Mouse (Mus musculus): ENCODE measurements around the gene Pcnx. TPM values are rescaled to one million over a fixed set of nuclear protein-coding genes. Genes with fewer than 3 reads are reported as not detected.

Gene Pcnx
- 100 to 1,000 TPM in 1 of 2 experiments, 10 to 100 TPM in 1; 93.8 to 110 TPM for total RNA-seq (2021)

DNA sequence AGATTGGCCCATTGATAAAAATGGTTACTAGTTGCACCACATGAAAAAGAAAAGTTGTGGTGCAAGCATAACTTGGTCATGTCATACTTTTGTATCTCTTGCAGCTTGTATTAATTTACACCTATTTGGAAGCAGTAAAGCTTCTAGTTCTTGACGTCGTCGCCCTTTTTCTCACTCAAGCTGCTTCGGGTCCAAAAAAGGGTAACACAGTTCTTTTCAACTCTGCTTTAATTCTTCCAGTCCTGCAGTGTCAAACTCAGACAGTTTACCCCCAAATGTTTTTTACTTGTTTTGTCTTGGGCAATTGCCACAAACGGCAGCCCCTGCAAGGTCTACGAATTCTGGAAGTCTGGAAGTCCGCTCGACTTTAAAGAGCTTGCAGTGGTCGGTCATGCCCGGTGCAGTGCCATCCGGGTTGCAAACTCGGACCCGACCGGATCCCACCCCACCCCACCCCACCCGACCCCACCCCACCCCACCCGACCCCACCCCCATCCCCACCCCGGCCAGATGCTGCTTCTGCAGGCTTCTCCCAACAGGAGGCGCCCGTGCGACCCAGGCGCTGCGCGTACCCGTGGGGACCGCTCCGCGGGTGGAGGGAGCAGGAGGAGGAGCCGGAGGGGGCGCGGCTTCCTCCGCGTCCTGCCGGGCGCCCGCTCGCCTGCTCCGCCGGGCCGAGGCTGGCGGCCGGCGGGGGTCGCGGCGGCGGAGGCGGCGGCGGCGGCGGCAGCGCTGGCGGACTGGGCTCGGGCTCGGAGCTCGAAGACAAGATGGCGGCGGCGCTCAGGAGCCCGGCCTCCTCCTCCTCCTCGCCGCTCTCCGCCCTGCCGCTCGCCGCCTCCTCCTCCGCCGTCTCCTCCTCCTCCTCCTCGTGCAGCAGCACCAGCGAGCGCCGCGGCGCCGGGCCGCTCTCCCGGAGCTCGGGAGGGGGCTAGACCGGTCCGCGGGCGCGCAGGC is at the start of gene Pcnx:
Gene Pcnx, plus strand, starts transcription at position 673 of the 957 bp plus-strand sequence.
- peak; percentile 78 to 90 for DNase-seq (ENCODE audit: extremely low spot score in 1 of 2, low spot score in 1 of 2)

DNA sequence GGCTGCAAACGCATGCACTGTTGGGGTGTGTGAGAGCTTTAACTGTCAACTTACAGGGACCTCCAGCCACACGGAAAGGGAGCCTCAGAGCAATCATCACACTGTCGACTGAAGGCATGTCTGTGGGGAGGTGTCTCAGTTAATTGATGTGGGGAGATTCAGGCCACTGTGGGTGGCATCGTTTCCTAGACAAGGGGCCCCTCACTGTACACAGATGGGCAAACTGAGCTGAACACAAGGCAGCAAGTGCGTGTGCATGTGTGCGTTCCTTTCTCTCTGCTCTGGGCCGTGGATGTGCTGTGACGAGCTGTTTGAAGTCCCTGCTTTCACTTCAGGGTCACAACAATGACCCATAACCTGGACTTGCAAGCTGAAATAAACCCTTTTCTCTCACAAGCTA is 49.4 kb upstream of the Pcnx start:
- DNase-seq (ENCODE audit: extremely low spot score in 1 of 2, low spot score in 1 of 2): no peak

DNA sequence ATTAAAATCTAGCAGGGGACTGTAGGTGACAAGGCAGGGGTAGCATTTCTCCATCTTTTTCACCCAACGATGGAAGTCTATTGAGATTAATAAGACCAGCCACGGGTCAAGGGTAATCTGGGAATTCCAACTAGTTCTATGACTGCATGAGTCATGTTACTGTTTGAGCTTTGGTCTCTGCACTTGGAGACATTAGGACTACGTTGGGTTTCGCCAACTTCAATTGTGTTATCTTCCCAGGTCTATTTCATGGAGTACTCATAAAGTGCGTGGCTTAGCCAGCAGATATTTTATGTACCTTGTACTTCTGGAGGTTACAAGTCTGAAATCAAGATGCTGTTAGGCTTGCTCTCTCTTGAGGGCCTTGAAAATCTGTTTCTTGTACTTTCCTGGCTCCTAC is 45.1 kb upstream of the Pcnx start:
- no peak for DNase-seq (ENCODE audit: extremely low spot score in 1 of 2, low spot score in 1 of 2)

DNA sequence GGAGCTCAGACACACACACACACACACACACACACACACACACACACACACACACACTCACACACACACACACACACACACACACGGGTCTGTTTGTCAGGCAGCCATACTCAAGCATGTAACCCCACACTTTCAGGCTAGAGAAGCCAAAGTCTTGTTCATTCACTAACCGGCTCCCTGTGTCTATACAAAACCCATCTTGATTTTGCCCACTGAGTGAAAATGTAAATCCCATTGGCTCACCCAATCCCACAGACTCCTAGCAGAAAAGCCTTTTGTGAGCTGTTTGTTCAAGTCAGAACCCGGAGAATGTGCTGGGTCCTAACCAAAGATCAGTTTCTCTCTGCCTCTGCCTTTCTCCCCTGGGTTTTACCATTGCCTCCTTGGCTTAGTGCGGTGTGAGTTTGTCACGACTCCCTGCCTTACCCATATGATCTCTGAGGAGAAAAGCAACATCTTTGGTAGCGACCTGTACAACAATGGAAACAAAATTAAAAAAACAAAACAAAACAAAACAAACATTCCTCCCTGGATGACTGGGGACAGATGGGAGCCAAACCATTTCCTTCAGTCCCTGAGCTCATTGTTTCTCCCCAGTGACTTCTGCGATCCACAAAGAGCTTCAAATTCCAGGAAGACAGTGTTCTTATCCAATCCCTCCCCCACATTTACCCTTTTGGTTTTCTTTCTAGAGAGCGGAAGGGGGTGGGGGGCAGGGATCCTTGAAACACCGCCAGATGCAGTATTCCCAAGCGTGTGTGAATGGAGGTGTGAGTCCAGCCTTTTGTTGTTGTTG is 43.3 kb upstream of the Pcnx start:
- no peak for DNase-seq (ENCODE audit: extremely low spot score in 1 of 2, low spot score in 1 of 2)

DNA sequence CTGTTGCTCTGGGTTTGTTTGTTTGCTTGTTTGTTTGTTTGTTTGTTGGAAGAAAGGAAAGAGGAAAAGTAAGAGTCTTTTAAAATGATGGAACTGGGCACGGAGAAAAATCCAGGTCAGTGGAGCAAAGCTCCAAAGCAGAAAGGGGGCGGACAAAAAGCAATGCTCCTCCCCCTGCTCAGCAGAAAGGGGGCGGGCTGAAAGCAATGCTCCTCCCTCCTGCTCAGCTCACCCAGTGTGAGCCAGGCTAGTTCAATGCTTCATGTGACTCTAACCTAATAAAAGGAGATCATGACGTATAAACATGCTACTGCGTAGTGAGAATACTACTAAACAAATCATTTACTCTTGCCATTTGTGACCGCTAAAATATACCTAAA is 42.7 kb upstream of the Pcnx start:
- no peak for DNase-seq (ENCODE audit: extremely low spot score in 1 of 2, low spot score in 1 of 2)

DNA sequence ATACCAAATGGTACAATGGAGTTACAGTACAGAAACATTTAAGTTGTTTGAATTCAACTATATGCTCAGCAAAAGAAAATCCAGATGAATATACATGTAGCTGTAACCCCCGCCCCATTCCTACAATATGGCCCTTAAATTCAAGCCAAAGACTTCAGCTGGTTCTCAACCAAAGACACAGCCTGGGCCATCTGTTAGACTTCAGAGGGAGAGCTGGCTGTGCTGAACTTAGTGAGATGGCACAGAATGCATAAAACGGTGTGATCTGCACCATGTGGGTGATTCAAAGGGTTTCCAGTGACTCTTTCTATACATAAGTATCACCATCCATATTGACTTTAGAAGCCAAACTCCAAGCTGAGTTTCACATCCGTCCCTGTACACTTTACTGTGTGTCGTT is 39.1 kb upstream of the Pcnx start:
- DNase-seq (ENCODE audit: extremely low spot score in 1 of 2, low spot score in 1 of 2): no peak

DNA sequence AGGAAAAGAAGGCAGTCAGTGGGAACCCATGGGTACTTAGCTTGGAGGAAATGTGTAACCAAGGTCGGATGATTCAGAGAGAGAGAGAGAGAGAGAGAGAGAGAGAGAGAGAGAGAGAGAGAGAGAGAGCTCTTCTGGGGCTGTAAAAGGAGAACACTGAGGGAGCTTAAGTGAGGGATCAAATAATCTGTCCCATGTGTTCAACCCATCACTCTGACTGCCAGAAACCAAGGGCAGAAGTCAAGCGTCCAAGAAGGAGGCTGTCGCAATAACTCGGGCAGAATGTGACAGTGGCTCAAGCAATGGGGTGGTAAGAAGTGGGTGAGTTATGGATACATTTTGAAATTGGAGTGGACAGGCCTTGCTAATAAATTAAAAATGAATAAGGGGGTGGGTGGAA is 37.6 kb upstream of the Pcnx start:
- DNase-seq (ENCODE audit: extremely low spot score in 1 of 2, low spot score in 1 of 2): no peak

DNA sequence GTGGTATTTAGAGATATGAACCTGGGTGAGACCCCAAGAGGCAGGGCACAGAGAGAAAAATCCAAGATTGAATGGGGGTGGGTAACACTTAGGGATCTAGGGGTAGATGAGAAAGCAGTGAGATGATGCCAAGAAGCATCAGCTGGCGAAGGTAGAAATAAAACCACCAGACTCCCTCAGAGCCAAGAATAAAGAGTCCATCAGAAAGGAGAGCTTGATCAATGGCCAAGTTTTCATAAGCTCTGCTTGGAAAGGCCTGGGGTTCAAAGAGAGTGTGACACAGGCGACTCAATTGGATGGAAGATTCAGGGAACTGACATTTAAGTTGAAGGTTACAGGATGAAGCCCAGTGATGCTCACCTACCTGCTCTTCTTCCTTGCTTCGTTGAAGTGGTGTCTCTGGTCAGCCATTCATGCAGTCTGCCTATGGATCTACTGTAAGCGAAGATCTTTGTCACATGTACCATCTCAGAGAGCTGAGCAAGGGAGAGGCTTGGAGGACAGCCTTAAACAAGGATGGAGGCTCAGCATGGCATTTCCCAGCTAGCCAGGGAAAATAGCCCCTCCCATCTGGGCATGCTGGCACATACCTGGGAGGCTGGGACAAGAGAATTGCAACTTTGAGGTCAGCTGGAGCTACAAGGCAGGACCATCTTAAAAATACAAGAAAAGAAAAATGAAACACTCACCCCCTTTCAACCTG is 36.9 kb upstream of the Pcnx start:
- DNase-seq (ENCODE audit: extremely low spot score in 1 of 2, low spot score in 1 of 2): no peak

DNA sequence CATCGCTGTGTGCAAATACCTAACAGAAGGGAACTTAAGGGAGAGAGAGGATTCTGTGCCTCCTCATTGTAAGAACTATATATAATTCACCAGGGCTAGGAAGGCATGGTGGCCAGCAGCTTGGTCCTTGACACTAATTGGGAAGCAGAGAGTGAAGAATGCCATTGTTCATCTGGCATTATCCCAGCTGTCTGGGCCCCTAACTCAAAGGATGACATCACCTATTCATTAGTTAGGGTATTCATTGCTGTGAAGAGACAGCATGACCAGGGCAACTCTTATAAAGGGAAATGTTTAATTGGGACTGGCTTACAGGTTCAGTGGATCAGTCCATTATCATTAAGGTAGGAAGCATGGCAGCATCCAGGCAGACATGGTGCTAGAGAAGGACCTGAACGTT is 31.5 kb upstream of the Pcnx start:
- no peak for DNase-seq (ENCODE audit: extremely low spot score in 1 of 2, low spot score in 1 of 2)

DNA sequence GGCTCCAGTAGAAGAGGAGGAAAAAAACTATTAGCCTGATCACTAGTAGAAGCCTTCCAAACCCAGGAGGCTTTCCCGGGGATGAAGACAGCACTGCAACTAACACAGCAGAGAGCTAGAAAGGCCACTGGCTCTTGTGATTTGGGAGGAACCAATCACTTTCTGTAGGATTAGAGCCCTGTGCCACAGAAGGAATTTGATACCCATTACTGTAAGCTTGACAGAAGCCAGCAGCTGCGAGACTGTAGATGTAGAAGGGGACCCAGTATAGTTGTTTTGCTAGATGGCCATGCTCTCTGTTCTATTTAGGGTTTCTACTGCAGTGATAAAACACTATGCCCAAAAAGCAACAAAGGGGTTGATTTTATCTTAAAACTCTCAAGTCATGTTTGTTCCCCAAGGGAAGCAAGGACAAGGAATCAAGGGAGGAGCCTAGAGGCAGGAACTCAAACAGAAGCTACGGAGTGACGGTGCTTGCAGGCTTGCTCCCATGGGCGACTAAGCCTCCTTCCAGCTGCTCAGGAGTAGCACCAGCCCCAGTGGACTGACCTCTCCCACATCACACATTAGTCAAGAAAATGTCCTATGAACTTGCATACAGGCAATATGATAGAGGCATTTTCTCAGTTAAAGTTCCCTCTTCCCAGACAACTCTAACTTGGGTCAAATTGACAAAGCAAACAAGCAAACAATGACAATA is 27.6 kb upstream of the Pcnx start:
- no peak for DNase-seq (ENCODE audit: extremely low spot score in 1 of 2, low spot score in 1 of 2)

DNA sequence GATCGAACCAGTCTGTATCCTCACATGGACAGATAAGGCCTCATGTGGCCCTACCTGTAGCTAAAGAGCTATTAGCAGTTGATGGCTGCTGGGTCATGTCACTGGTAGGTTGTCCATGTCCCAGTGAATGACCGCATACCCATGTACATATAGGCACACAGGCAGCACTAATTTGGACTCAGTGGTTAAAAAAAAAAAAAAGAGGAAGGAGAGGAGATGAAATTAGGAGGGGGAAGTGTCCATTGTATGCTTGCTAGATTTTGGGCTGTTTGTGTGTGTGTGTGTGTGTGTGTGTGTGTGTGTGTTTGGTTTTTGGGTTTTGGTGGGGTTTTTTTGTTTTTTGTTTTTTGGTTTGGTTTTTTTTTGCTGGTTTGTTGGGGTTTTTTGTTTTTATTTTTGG is 26.7 kb upstream of the Pcnx start:
- no peak for DNase-seq (ENCODE audit: extremely low spot score in 1 of 2, low spot score in 1 of 2)

DNA sequence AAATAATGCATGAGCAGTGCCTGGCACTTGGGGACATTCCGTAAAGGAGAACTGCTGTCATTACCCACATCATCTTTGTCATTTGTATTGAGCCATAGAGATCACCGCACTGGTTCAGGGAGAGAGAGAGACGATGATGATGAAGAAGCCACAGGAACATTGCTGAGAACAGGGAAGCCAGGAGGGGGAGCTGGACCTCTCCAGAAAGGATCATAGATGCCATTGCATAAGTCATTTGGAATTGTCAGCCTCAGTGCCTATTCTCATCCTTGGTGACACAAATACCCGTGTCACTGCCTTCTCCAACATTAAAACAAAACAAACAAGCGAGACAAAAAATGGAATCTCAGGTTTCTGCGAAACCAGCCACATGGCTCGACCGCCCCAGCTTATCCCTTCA is 23.7 kb upstream of the Pcnx start:
- no peak for DNase-seq (ENCODE audit: extremely low spot score in 1 of 2, low spot score in 1 of 2)

DNA sequence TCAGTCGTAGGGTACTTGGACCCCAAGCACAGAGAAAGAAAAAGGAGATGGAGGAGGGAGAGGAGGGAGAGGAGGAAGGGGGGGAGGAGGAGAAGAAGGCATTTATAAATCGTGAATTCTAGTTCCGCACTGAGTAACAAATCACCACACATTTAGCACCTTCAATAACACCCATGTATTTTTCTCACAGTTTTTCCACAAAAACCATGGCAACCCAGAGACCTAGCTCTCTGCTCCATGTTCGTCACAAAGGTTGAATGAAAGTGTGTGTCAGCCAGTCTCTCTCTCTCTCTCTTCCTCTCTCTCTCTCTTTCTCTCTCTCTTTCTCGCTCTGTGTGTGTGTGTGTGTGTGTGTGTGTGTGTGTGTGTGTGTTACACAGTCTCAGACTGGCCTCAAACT is 22.4 kb upstream of the Pcnx start:
- DNase-seq (ENCODE audit: extremely low spot score in 1 of 2, low spot score in 1 of 2): no peak

DNA sequence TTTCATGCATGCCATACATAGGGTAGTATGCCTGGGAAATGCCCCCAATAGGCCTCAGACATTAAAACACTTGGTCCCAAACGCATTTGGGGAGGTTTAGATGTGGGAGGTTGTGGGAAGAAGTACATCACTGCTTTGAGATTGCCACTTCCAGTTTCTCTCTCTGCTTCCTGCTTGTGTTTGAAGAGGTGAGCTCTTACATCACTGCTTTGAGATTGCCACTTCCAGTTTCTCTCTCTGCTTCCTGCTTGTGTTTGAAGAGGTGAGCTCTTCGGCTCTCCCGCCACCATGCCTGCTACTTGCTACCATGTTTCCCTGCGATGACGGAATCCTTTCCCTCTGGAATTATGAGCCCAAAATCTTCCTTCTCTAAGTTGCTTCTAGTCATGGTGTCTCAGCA is 20.2 kb upstream of the Pcnx start:
- no peak for DNase-seq (ENCODE audit: extremely low spot score in 1 of 2, low spot score in 1 of 2)

DNA sequence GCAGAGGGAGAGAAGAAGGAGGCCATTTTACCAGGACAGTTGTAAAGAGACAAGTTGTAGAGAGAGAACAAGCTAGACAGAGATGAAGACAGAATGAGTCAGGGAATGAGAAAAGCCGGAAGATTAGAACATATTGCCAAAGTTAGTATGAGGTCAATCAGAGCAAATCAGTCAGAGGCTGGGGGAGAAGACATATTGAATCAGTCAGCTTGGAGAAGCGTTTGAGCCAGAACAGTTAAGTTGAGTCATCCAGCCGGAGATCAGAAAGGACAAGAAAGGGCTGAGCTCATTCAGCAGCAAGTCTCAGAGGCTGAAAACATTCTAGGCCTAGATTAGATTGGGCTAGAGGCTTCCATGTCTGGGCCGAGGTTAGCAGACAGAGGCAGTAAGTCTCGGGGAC is 18.8 kb upstream of the Pcnx start:
- no peak for DNase-seq (ENCODE audit: extremely low spot score in 1 of 2, low spot score in 1 of 2)

DNA sequence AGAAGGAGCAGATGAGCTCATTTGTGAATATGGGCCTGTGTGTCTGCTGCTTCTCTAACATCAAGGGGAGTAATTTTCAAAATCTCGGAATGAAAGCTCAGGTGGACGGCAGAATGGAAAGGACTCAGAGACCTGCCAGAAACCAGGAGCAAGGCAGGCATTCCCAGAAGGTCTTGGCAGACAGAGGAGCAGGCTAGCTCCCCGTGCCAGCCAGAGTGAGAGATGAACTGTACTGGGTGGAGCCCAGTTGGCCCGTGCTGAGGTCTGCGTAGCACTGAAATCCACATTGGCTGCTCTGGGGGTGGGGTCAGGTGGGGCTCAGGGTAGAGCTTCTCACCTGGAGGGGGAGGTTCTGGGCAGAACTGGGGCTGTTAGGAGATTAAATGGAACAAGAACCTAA is 16.3 kb upstream of the Pcnx start:
- DNase-seq (ENCODE audit: extremely low spot score in 1 of 2, low spot score in 1 of 2): no peak

DNA sequence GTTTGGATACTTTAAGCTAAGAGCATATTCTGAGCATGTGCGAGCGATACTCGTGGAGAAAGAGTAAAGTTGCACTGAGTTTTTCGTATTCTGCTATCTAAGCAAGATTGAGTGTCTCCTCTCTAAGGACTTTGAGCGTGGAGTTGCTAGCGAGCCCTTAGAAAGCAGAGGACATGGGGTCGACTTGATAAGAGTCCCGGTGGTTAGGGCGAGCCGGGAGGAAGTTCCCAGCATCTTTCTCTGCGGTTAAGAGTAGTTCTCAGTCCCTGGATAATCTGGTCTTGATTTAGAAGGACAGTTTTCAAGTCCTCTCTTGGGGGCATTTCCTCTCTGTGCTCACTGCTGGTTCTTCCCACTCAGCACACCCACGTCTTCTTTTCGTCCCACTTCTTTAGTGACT is 15.3 kb upstream of the Pcnx start:
- no peak for DNase-seq (ENCODE audit: extremely low spot score in 1 of 2, low spot score in 1 of 2)

DNA sequence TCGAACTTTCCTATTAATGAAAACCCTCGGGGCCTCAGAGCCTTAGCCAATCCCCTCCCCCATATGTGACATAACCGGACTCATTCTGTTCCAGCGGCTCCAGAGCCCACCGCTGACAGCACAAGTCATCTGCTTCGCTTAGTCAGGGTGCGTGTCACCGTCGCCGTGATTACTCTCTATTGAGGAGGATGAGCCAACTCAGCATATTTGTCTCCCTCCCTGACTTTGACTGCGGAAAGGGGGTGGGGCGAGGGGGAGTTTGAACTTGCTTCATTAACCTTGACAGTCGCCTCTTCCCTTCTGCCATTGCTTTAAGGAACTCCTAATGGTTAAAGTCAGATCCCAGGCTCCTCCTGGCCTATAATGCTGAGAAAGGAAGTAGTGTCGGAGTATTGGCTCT is 14.8 kb upstream of the Pcnx start:
- DNase-seq (ENCODE audit: extremely low spot score in 1 of 2, low spot score in 1 of 2): no peak

DNA sequence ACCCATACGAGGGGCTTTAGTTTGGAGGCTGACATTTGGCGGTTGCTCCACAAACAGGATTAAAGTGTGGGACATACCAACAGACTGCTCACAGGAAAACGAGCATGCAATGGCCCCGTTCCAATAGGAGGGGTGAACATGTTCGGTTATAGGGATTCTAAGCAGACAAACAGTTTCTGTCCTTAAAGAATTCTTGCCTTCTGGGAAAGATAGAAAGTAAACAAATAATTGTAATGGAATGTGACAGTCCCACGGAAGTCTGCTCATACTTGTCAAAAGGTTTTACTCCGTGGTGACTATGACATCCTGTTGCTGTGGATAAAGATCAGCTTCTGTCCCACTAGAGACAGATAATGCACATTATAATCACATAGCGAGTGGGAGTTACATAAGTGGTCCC is 10.2 kb upstream of the Pcnx start:
- no peak for DNase-seq (ENCODE audit: extremely low spot score in 1 of 2, low spot score in 1 of 2)

DNA sequence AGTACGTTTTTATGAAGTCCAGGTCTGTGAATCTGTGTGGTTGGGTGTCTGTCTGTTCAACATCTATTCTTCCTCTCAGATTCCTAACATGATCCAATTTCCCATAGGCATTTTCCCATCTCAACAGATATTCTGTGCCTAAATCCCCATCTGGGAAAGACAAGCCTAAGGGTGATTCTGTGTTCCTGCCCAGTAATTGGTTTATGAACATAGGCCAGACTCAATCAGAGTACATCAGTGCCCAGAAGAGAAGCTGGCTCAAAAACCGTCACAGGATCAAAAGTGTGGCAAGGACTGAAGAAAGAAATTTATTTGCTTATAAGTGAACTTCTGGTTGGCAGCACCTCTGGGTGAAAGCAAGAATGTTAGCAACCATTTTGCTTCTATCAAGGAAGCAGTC is 7.3 kb upstream of the Pcnx start:
- DNase-seq (ENCODE audit: extremely low spot score in 1 of 2, low spot score in 1 of 2): no peak

DNA sequence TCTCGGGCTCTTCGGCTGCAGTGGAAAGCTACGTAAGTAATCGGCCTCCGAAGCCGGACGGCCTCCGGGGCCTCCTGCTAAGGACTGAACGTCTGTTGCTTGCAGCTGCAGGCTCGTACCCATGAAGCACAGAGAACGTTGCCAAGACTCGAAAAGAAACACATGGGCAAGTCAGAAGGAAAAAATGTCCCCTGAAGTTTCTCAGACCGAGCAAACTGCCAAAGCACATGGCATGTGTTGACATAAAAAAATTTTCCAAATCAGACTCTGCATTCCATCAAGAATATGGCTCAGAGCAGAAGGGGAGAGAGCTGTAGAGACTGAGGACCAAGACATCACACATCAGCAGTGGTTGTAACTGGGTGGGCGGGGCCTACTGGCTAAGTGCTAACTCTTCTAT is 6.8 kb upstream of the Pcnx start:
- DNase-seq (ENCODE audit: extremely low spot score in 1 of 2, low spot score in 1 of 2): no peak

Data from layer of hippocampus, postnatal 25 days (tissue).